ENCODE assay signal across 23 mouse cellular contexts in the genomic region with DNA sequence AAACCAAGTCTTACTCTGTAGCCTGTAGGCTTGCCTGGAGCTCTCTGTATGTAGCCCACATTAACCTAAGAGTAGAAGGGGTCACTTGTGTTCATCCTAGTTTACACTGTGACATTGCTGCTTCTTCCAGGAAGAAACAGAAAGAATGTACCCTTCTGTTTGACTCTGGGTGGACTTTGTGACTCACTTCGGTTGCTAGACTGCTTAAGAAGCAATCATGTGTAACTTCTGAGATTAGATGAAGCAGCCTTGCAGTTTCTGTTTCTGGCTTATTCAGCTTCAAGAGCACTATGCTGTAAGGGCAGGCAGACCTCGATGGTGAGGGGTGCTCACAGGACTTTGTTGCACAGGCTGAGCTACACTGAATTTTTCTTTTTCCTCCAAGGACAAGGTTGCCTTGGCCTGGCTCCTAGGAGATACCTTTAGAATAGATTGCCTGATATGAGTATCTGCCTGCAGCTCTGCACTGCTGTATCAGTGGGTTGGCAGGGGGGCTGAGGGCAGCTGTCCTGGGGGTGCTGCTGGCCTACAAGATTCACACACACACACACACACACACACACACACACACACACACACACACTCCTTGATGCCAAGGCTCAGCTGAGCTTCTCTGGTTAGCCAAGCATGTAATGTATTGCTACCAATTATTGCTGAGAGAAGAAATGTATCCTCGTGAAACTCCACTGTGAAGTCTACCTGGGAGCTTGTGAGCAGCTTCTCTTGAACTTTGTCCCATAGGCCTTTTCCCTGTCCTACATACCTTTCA. TPM values are rescaled to one million over a fixed set of nuclear protein-coding genes. Genes with fewer than 3 reads are reported as not detected.
DNase-seq lines count a peak whose midpoint lies in the region; ATAC-seq and TF ChIP-seq lines count a peak whose summit lies in the region.
"Had no signal": no experiment of that assay in that cellular context is flagged by ENCODE, and none has a peak within 500 bp of the region (broad histone marks: within the 10 kb centered on the region; RNA-seq: fewer than 3 reads in every experiment).

No protein-coding gene starts in this region.

- TF ChIP-seq EP300 in stomach, postnatal 0 days (optimal IDR thresholded peaks at IDR 0.05) = no peak

- no peak overlapping the region for H3K4me2 ChIP-seq in kidney, embryonic 14.5 days (replicated peaks; ENCODE audit: low read depth, low read length)
- no peak overlapping the region for H3K4me2 ChIP-seq in stomach, postnatal 0 days (replicated peaks; ENCODE audit: low read depth)
- H3K4me2 ChIP-seq in midbrain, embryonic 14.5 days (ENCODE audit: low read length) = no peak overlapping the region
- H3K4me2 ChIP-seq in heart, embryonic 12.5 days = no peak overlapping the region
- H3K4me2 ChIP-seq: hindbrain, embryonic 13.5 days; limb, embryonic 13.5 days; liver, embryonic 12.5 days had no signal

- H3K9me3 ChIP-seq in kidney, embryonic 14.5 days (ENCODE audit: control insufficient read depth, low read length) = no peaks in the 10 kb centered on the region
- H3K9me3 ChIP-seq in stomach, postnatal 0 days (ENCODE audit: control insufficient read depth, low read length) = no peaks in the 10 kb centered on the region
- no peaks in the 10 kb centered on the region for H3K9me3 ChIP-seq in midbrain, embryonic 14.5 days (ENCODE audit: control insufficient read depth, low read length)
- no peaks in the 10 kb centered on the region for H3K9me3 ChIP-seq in heart, embryonic 12.5 days (replicated peaks)
- H3K9me3 ChIP-seq: forebrain, embryonic 10.5 days; hindbrain, embryonic 13.5 days; limb, embryonic 13.5 days; liver, embryonic 12.5 days had no signal

- ATAC-seq in kidney, embryonic 14.5 days (ENCODE audit: low FRiP score, low TSS enrichment) = no peak
- peak; percentile 77; the same call in 1 of the 2 replicates for ATAC-seq in stomach, postnatal 0 days (ENCODE audit: low FRiP score, low TSS enrichment)
- ATAC-seq in midbrain, embryonic 14.5 days (ENCODE audit: low FRiP score, low TSS enrichment) = no peak
- no peak for ATAC-seq in heart, embryonic 12.5 days (ENCODE audit: insufficient number of reproducible peaks, low FRiP score)
- ATAC-seq: activated CD4-positive, CD25-positive, alpha-beta regulatory T cell, adult 4 months; CD4-positive, CD25-positive, alpha-beta regulatory T cell, adult 4 months; forebrain, postnatal 0 days; liver, embryonic 12.5 days had no signal

- 67% methylated on average over 3 of the region's 3 CpGs for WGBS in kidney, embryonic 14.5 days
- 22% methylated on average over 3 of the region's 3 CpGs for WGBS in kidney, adult 2 months
- WGBS in stomach, postnatal 0 days = 60% methylated on average over 3 of the region's 3 CpGs
- WGBS in midbrain, embryonic 14.5 days = 51% methylated on average over 3 of the region's 3 CpGs
- 59% methylated on average over 3 of the region's 3 CpGs for WGBS in heart, embryonic 12.5 days

- no peaks in the 10 kb centered on the region for H3K36me3 ChIP-seq in kidney, embryonic 14.5 days (ENCODE audit: control insufficient read depth, insufficient read depth, low read length)
- H3K36me3 ChIP-seq in kidney, adult 2 months (ENCODE audit: control insufficient read depth, insufficient read depth, low read length) = no peaks in the 10 kb centered on the region
- H3K36me3 ChIP-seq in stomach, postnatal 0 days (ENCODE audit: control insufficient read depth, insufficient read depth, low read length) = no peaks in the 10 kb centered on the region
- H3K36me3 ChIP-seq in midbrain, embryonic 14.5 days (ENCODE audit: control insufficient read depth, insufficient read depth, low read length) = no peaks in the 10 kb centered on the region
- H3K36me3 ChIP-seq in heart, embryonic 12.5 days = no peaks in the 10 kb centered on the region
- H3K36me3 ChIP-seq: forebrain, embryonic 10.5 days; hindbrain, embryonic 13.5 days; limb, embryonic 13.5 days; liver, embryonic 12.5 days had no signal

- DNase-seq in kidney, adult 11 months = peak; percentile 27
- peak; percentile 71 for DNase-seq in kidney, adult 2 months
- DNase-seq in kidney, postnatal 10 days = peak; percentile 11
- no peak for DNase-seq in stomach, postnatal 0 days (ENCODE audit: low spot score)
- DNase-seq in midbrain, embryonic 14.5 days = no peak
- no peak for DNase-seq in T-cell, adult 2 months (ENCODE audit: low spot score)
- DNase-seq: adrenal gland, adult 8-10 months; cerebellum, adult 18-20 months; cerebellum, postnatal 14 days; forebrain, postnatal 0 days; gastrocnemius, postnatal 25 days; heart, adult 2 months; heart, postnatal 36 days; lung, adult 18-20 months; lung, postnatal 14 days had no signal

- no peaks in the 10 kb centered on the region for H3K4me1 ChIP-seq in kidney, embryonic 14.5 days (ENCODE audit: control insufficient read depth, insufficient read depth, low read length)
- peaks cover 8% of the 10 kb centered on the region; the same call in 1 of the 2 replicates for H3K4me1 ChIP-seq in kidney, adult 2 months (ENCODE audit: control insufficient read depth, insufficient read depth, low read length)
- no peaks in the 10 kb centered on the region for H3K4me1 ChIP-seq in stomach, postnatal 0 days (replicated peaks; ENCODE audit: control insufficient read depth, insufficient read depth)
- no peaks in the 10 kb centered on the region for H3K4me1 ChIP-seq in midbrain, embryonic 14.5 days (ENCODE audit: control insufficient read depth, insufficient read depth, low read length)
- H3K4me1 ChIP-seq in heart, embryonic 12.5 days (replicated peaks) = no peaks in the 10 kb centered on the region
- H3K4me1 ChIP-seq: forebrain, embryonic 10.5 days; hindbrain, embryonic 13.5 days; limb, embryonic 13.5 days had no signal

- H3K27ac ChIP-seq in kidney, embryonic 14.5 days (ENCODE audit: low read depth, low read length) = no peak overlapping the region
- H3K27ac ChIP-seq in kidney, adult 2 months (ENCODE audit: insufficient read depth, low read depth, low read length) = peak overlapping the region; percentile 78
- no peak overlapping the region for H3K27ac ChIP-seq in stomach, postnatal 0 days (replicated peaks)
- no peak overlapping the region for H3K27ac ChIP-seq in midbrain, embryonic 14.5 days (replicated peaks; ENCODE audit: low read depth, low read length)
- no peak overlapping the region for H3K27ac ChIP-seq in heart, embryonic 12.5 days (ENCODE audit: poor library complexity, severe bottlenecking)
- H3K27ac ChIP-seq: forebrain, embryonic 10.5 days; heart, adult 2 months; hindbrain, embryonic 13.5 days; limb, embryonic 13.5 days; liver, embryonic 12.5 days had no signal

- H3K9ac ChIP-seq in kidney, embryonic 14.5 days (ENCODE audit: low read depth, low read length) = no peak overlapping the region
- H3K9ac ChIP-seq in stomach, postnatal 0 days (ENCODE audit: low read length) = no peak overlapping the region
- H3K9ac ChIP-seq in midbrain, embryonic 14.5 days (replicated peaks; ENCODE audit: low read length) = no peak overlapping the region
- H3K9ac ChIP-seq in heart, embryonic 12.5 days = no peak overlapping the region
- H3K9ac ChIP-seq: forebrain, postnatal 0 days; hindbrain, embryonic 13.5 days; limb, embryonic 13.5 days; liver, embryonic 12.5 days had no signal

- TF ChIP-seq CTCF in kidney, adult 2 months (conservative IDR thresholded peaks at IDR 0.05; ENCODE audit: insufficient read depth, insufficient read length, low read depth, low read length) = no peak
- TF ChIP-seq CTCF in stomach, postnatal 0 days (IDR thresholded peaks at IDR 0.05; ENCODE audit: low read depth) = no peak

- no peaks in the 10 kb centered on the region for H3K27me3 ChIP-seq in kidney, embryonic 14.5 days (ENCODE audit: control insufficient read depth, insufficient read depth, low read length)
- H3K27me3 ChIP-seq in kidney, adult 2 months (replicated peaks; ENCODE audit: control insufficient read depth, insufficient read depth, low read length) = no peaks in the 10 kb centered on the region
- no peaks in the 10 kb centered on the region for H3K27me3 ChIP-seq in stomach, postnatal 0 days (ENCODE audit: control insufficient read depth, insufficient read depth, low read length)
- H3K27me3 ChIP-seq in midbrain, embryonic 14.5 days (ENCODE audit: control insufficient read depth, insufficient read depth, low read length) = no peaks in the 10 kb centered on the region
- no peaks in the 10 kb centered on the region for H3K27me3 ChIP-seq in heart, embryonic 12.5 days (replicated peaks)
- H3K27me3 ChIP-seq: hindbrain, embryonic 13.5 days; limb, embryonic 13.5 days; liver, embryonic 12.5 days had no signal

- no peak overlapping the region for H3K4me3 ChIP-seq in kidney, embryonic 14.5 days (ENCODE audit: low read length)
- no peak overlapping the region for H3K4me3 ChIP-seq in kidney, adult 2 months (ENCODE audit: insufficient read depth, low read depth, low read length)
- no peak overlapping the region for H3K4me3 ChIP-seq in stomach, postnatal 0 days (ENCODE audit: low read depth, low read length)
- H3K4me3 ChIP-seq in midbrain, embryonic 14.5 days (replicated peaks; ENCODE audit: low read depth, low read length) = no peak overlapping the region
- no peak overlapping the region for H3K4me3 ChIP-seq in heart, embryonic 12.5 days
- H3K4me3 ChIP-seq: forebrain, embryonic 10.5 days; heart, adult 2 months; hindbrain, embryonic 13.5 days; limb, embryonic 13.5 days; liver, embryonic 12.5 days had no signal

- no peak for TF ChIP-seq POLR2A in kidney, adult 2 months (IDR thresholded peaks at IDR 0.05; ENCODE audit: low read depth, low read length)

RNA-seq across cellular contexts. Expression of a gene that starts 17.6 kb away (rescaled TPM):
- polyA plus RNA-seq in kidney, embryonic 14.5 days (2014; fragmentation: Nextera tagmentation; extraction: Ambion mirVana) = 317 and 331 TPM in 2 replicates
- polyA plus RNA-seq in kidney, adult 2 months (2012; rRNA removed) = 15.0 and 17.0 TPM in 2 replicates
- polyA plus RNA-seq in stomach, postnatal 0 days (2015; fragmentation: Nextera tagmentation; extraction: Ambion mirVana) = 62.2 and 65.6 TPM in 2 replicates
- polyA plus RNA-seq in midbrain, embryonic 14.5 days (2014; fragmentation: Nextera tagmentation; extraction: Ambion mirVana) = 391 and 468 TPM in 2 replicates
- polyA plus RNA-seq in heart, embryonic 12.5 days (2016; fragmentation: Nextera tagmentation; extraction: Ambion mirVana) = 203 TPM in 2 replicates

Comparison
In these comparisons a context has a peak if more than half of its experiments do, and no peak if none do; other contexts are left out.
1. DNase-seq: peak in kidney, adult 11 months (single experiment), kidney, adult 2 months (single experiment) and kidney, postnatal 10 days (single experiment); none in stomach, postnatal 0 days (single experiment), midbrain, embryonic 14.5 days (single experiment) and T-cell, adult 2 months (single experiment).